Mouse (Mus musculus): ENCODE measurements around the gene Hist1h2af.
A peak's percentile ranks its signal among the peaks of the same experiment; 100 is the strongest.

The Hist1h2af gene

DNA sequence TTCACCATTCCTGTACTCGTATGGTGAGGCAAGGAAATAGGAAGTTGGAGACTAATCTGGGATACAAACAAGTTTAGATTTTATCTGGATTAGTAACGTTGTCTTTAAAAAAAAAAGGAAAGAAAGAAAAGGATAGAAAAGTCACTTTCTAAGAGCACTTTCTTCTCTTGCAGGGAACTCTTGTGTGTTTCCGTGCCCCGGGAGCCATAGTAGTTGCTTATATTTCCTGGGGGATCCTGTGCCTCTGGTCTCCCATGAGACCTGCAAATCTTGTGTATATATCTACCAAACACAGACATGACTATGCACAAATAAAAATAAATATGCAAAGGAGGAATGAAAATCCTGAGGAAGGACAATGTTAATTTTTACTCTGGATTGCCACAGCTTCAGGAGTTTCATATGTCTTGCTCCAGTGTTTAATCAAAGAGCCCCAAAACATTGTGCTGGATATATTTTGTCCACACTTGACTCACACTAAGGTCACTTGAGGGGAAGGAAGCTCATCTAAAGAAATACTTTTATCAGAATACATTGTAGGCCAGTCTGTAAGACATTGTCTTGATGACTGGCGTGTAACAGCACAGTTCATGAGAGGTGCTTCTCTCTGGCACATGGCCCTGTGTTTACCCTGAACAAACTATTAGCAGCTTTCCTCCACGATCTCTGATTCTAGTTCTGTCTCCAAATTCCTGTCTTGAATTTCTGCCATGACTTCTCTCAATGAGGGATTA is 43.4 kb downstream of the Hist1h2af start:
- DNase-seq (ENCODE audit: low read depth, low spot score) = no peak

- DNase-seq (ENCODE audit: low read depth, low spot score) = no peak
Observed at GRCm38 (mm10) chr13:23577835-23578234, 44.1 kb downstream of the Hist1h2af start.

DNA sequence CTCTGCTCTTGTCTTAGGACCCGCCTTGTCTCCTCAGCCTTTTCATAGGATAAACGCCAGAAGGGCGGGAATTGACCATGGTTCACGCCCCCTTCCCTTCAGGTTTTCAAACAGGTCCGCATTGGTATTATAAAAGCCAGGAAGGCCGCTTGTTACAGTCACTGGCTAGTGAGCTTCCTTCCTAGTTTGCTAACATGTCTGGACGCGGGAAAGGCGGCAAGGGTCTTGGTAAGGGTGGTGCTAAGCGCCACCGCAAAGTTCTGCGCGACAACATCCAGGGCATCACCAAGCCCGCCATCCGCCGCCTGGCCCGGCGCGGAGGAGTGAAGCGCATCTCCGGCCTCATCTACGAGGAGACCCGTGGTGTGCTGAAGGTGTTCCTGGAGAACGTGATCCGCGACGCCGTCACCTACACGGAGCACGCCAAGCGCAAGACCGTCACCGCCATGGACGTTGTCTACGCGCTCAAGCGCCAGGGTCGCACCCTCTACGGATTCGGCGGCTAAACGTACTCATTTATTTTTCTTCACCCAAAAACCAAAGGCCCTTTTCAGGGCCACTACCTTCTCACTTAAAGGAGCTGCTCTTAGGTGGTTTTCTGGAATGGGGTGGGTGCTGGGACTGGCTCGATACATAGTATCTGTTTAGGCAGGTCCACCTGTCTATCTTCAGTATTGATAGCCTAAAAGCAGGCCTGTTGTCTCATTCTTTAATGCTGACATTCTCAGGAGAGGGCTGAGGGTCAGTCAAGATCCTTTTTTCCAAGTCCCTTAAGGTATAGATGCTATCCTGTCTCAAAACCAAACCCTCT is 47.9 kb downstream of the Hist1h2af start, which contains the start of gene Hist1h4d:
TSS of gene Hist1h4d (plus strand) at position 191 of the 811 bp plus-strand sequence.
- DNase-seq (ENCODE audit: low read depth, low spot score) = peak; percentile 94

DNA sequence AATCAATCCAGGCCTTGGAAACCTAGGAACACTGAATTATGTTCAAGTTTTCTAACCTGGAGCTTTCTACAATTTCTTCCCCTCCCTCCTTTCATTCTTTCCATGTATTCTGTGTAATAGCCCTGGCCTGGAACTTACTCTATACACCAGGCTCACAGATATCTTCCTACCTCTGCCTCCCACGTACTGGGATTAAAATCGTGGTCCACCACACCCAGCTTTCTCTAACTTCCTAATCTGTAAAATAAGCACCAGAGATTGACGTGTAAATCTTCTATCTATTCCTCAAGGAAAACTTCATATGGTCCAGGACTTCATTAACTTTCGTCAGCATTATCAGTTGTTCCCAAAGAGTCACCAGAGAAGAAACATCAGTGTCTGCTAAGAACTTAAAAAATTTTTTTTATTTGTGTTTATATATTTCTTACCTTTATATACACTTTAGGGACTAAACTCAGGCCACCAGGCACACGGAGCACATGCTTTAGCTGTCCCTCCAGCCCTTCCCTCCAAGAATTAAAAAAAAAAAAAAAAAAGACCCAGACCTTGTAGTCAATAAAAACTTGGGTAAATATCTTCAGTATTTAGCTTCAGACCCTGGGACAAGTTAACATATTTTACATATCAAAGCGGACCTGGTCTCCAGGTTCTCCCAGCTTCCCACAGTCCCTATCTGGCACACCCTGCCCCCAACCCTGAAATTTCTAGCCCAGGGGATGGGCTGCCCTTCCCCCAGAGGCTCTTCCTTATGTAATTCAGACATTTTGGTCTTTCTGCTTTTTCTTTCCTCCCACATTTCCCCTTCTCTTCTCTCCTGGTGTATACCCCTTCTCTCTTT is 48.7 kb downstream of the Hist1h2af start:
- DNase-seq (ENCODE audit: low read depth, low spot score) = no peak

DNA sequence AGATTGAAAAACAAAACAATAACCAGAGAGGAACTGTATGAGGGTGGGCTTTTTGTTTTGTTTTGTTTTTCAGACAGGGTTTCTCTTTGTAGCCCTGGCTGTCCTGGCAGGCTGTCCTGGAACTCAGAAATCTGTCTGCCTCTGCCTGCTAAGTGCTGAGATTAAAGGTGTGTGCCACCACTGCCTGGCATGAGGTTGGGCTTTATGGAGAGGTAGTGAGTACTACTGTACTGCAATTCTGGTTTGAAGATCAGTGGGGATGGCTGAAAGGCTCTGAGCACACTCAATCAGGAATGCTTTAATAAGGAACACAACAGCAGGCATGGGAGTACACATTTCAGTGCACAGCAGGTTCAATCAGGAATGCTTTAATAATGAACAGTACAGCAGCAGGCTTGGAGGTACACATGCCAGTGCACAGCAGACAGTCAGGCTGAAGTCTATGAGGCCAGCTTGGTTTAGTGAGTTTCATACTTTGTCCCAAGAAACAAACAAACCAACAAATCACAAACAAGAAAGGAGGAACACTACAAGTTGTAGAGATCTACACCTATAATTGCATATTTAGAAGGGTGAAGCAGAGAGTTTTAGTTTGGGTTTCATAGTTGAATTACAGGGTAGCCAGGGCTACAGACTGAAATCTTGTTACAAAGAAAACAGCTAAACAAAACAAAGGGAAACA is 49.8 kb downstream of the Hist1h2af start:
- DNase-seq (ENCODE audit: low read depth, low spot score) = no peak

Data from retina, postnatal 7 days (tissue).